Mouse (Mus musculus): ENCODE measurements around the gene Psmb7. TPM values are rescaled to one million over a fixed set of nuclear protein-coding genes. Genes with fewer than 3 reads are reported as not detected.

Psmb7 gene
- total and polyA plus RNA-seq, 2 experiments: 99.4 to 219 TPM

DNA sequence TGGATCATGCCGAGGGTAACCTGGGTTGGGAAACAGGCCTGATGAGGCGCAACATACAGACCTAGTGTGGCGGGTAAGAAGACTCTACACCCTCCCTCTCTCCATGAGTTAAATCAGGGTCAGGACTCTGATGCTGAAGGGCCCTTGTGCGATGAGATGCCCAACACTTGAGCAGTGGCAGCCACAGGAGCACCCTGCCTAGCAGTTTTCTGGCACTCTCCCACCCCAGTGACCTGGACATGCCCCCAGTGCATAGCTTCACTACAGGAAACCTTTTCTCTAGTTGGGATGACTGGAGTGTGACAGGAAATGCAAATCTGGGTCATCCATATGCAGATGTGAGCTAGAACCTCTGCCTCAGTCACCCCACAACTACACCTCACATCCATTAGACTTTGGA, 88.2 kb downstream of the Psmb7 start:
- peaks cover 21% of the 10 kb centered on the region for H3K36me3 ChIP-seq (ENCODE audit: control insufficient read depth, insufficient read depth, low read length)
- H3K27ac ChIP-seq (replicated peaks; ENCODE audit: insufficient read depth, low read depth, low read length): no peak overlapping the region
- H3K79me2 ChIP-seq (ENCODE audit: control insufficient read depth, insufficient read depth, low read length): peaks cover 20% of the 10 kb centered on the region
- no peak overlapping the region for H3K9ac ChIP-seq (ENCODE audit: low read depth, low read length)
- 84% methylated on average over 4 of the region's 4 CpGs for WGBS
- no peaks in the 10 kb centered on the region for H3K27me3 ChIP-seq (ENCODE audit: control insufficient read depth, insufficient read depth, low read length)
- no peaks in the 10 kb centered on the region for H3K4me1 ChIP-seq (ENCODE audit: control insufficient read depth, insufficient read depth, low read length)
- H3K4me3 ChIP-seq (ENCODE audit: insufficient read depth, low read depth, low read length): no peak overlapping the region
- DNase-seq (ENCODE audit: extremely low read depth, low read depth, low spot score): no peak
- TF ChIP-seq POLR2A (IDR thresholded peaks at IDR 0.05; ENCODE audit: extremely low read depth, insufficient read depth, low read length) (no peak), CTCF (IDR thresholded peaks at IDR 0.05; ENCODE audit: low read depth, low read length) (no peak)

DNA sequence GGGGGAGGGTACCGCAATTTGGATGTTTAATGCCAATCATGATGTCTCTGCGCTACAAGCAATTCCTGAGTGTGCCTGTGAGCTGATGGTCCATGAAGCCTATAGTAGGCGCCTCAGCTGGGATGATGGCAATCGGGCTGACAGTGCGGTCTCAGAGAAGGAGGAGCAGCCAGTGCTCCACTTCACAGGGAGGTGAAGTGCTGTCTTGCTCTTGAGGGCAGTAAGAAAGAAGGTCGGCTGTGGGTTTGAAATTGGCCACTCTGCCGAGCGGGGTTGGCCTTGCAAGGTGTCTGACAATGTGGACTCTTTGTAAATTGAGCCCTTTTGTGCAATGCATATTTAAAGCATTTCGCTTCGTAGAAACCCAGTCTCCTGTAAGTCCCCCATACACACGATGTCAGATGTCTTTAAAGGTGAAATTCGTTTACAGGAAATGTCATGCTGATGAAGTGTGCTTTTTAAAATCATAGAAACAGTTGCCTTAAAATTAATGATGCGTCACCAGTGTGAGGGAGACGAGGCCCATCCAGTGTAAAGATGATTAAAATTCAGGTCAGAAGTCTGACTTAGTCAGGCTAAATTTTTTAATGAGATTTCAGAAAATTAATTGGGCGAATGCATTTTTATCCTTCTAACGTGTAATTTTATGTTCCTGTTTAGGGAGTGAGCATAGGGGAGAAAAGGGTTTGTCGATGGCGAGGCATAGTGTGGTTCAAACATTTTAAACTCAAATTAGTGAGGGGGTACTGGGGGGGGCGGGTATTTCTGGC, 89.5 kb downstream of the Psmb7 start:
- TF ChIP-seq CTCF (IDR thresholded peaks at IDR 0.05; ENCODE audit: low read depth, low read length) (no peak), POLR2A (IDR thresholded peaks at IDR 0.05; ENCODE audit: extremely low read depth, insufficient read depth, low read length) (no peak)
- Histone ChIP-seq H3K27me3 (ENCODE audit: control insufficient read depth, insufficient read depth, low read length) (no peaks in the 10 kb centered on the region), H3K4me3 (ENCODE audit: insufficient read depth, low read depth, low read length) (no peak overlapping the region), H3K27ac (replicated peaks; ENCODE audit: insufficient read depth, low read depth, low read length) (no peak overlapping the region), H3K9ac (ENCODE audit: low read depth, low read length) (no peak overlapping the region), H3K79me2 (ENCODE audit: control insufficient read depth, insufficient read depth, low read length) (peaks cover 25% of the 10 kb centered on the region), H3K36me3 (ENCODE audit: control insufficient read depth, insufficient read depth, low read length) (peaks cover 14% of the 10 kb centered on the region), H3K4me1 (ENCODE audit: control insufficient read depth, insufficient read depth, low read length) (no peaks in the 10 kb centered on the region)
- DNase-seq (ENCODE audit: extremely low read depth, low read depth, low spot score): no peak
- 94% methylated on average over 19 of the region's 19 CpGs for WGBS

DNA sequence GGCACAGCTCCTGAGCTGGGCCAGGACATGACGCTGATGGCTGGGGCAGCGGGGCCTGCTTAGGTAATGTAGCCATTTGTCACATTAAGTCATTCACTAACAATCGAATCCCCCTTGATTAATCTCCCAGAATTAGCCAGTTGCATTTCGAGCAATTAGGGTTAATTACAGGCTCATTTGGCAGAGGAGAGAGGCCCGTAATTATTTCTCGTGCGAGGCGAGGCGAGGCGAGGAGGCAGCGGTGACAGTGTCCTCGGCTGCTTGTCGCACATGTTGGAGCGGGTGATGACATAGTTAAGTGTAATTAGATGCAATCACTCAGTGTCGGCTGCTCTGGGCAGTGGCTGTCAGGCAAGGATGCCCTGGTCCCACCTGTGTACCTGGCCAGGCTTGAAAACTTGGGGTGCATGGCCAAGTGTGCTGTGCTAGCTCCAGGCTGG, 91.9 kb downstream of the Psmb7 start:
- TF ChIP-seq CTCF (IDR thresholded peaks at IDR 0.05; ENCODE audit: low read depth, low read length) (no peak), POLR2A (IDR thresholded peaks at IDR 0.05; ENCODE audit: extremely low read depth, insufficient read depth, low read length) (no peak)
- 97% methylated on average over 15 of the region's 15 CpGs for WGBS
- Histone ChIP-seq H3K36me3 (ENCODE audit: control insufficient read depth, insufficient read depth, low read length) (no peaks in the 10 kb centered on the region; the same call in 1 of the 2 replicates), H3K27ac (replicated peaks; ENCODE audit: insufficient read depth, low read depth, low read length) (no peak overlapping the region), H3K27me3 (ENCODE audit: control insufficient read depth, insufficient read depth, low read length) (no peaks in the 10 kb centered on the region), H3K4me1 (ENCODE audit: control insufficient read depth, insufficient read depth, low read length) (no peaks in the 10 kb centered on the region), H3K79me2 (ENCODE audit: control insufficient read depth, insufficient read depth, low read length) (peaks cover 33% of the 10 kb centered on the region), H3K9ac (ENCODE audit: low read depth, low read length) (no peak overlapping the region), H3K4me3 (ENCODE audit: insufficient read depth, low read depth, low read length) (no peak overlapping the region)
- no peak for DNase-seq (ENCODE audit: extremely low read depth, low read depth, low spot score)

DNA sequence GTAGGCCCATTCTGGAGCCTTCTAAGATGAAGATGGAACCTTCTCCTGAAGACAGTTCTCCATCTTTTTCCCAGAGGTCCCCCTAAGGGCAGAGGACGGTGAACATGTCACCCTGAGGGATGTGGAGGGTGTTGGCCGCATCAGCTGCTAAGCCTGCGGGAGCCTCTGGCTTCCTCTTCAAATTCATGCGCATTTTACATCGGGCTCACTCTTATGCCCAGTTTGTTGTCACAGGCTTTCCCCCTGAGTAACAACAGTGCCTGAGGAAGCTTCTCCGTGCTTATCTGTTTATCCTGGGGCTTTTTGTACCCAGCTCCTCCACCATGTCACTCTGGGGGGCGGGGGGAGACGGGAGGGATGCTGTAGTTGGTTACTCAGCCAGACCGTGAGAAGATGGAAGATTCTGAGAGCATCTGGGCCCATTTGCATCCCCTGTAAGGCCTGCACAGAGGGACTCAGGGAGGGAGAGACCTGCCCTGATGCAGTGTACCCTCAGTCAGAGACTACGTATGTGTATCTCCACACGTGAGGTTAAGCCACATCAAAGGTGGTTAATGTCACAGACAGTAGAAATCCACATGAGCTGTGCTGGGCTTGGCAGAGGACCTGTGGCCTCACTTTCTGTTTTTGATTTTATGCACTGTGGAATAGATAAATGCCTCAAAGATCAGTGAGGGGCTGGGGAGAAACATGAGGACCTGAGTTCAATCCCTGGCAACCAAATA, 95.9 kb downstream of the Psmb7 start:
- Histone ChIP-seq H3K27ac (replicated peaks; ENCODE audit: insufficient read depth, low read depth, low read length) (no peak overlapping the region), H3K9ac (ENCODE audit: low read depth, low read length) (no peak overlapping the region), H3K4me1 (ENCODE audit: control insufficient read depth, insufficient read depth, low read length) (peaks cover 23% of the 10 kb centered on the region), H3K79me2 (ENCODE audit: control insufficient read depth, insufficient read depth, low read length) (peaks cover 52% of the 10 kb centered on the region), H3K4me3 (ENCODE audit: insufficient read depth, low read depth, low read length) (no peak overlapping the region), H3K27me3 (ENCODE audit: control insufficient read depth, insufficient read depth, low read length) (no peaks in the 10 kb centered on the region), H3K36me3 (ENCODE audit: control insufficient read depth, insufficient read depth, low read length) (no peaks in the 10 kb centered on the region; the same call in 1 of the 2 replicates)
- WGBS: 88% methylated on average over 11 of the region's 11 CpGs
- no peak for DNase-seq (ENCODE audit: extremely low read depth, low read depth, low spot score)
- TF ChIP-seq POLR2A (IDR thresholded peaks at IDR 0.05; ENCODE audit: extremely low read depth, insufficient read depth, low read length) (no peak), CTCF (IDR thresholded peaks at IDR 0.05; ENCODE audit: low read depth, low read length) (no peak)

DNA sequence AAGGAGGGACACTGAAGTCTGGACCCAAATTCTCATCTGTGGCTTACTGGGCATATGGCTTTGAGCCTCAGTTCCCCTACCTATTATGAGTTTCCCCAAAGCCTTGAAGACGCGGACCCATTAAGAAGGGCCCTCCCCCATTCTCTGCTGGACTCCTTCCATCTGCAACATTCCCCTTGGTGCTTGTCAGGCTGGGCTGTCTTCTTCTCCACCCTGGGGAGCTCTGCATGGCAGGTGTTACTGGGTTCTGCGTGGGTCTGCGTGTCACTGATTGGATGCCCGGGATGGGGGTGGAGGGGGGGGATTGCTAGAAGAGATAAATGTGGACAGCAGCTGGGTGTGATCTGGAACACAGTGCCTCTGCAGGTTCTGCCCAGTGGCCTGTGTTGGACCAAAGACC, 97.1 kb downstream of the Psmb7 start:
- no peak overlapping the region for H3K9ac ChIP-seq (ENCODE audit: low read depth, low read length)
- no peaks in the 10 kb centered on the region for H3K27me3 ChIP-seq (ENCODE audit: control insufficient read depth, insufficient read depth, low read length)
- peaks cover 27% of the 10 kb centered on the region for H3K4me1 ChIP-seq (ENCODE audit: control insufficient read depth, insufficient read depth, low read length)
- DNase-seq (ENCODE audit: extremely low read depth, low read depth, low spot score): no peak
- WGBS: 90% methylated on average over 5 of the region's 5 CpGs
- H3K36me3 ChIP-seq (ENCODE audit: control insufficient read depth, insufficient read depth, low read length): no peaks in the 10 kb centered on the region; the same call in 1 of the 2 replicates
- no peak overlapping the region for H3K4me3 ChIP-seq (ENCODE audit: insufficient read depth, low read depth, low read length)
- peaks cover 49% of the 10 kb centered on the region for H3K79me2 ChIP-seq (ENCODE audit: control insufficient read depth, insufficient read depth, low read length)
- TF ChIP-seq CTCF (IDR thresholded peaks at IDR 0.05; ENCODE audit: low read depth, low read length): no peak
- no peak for TF ChIP-seq POLR2A (IDR thresholded peaks at IDR 0.05; ENCODE audit: extremely low read depth, insufficient read depth, low read length)
- no peak overlapping the region for H3K27ac ChIP-seq (replicated peaks; ENCODE audit: insufficient read depth, low read depth, low read length)
